Mouse (Mus musculus) small intestine, adult 2 months (tissue): ENCODE results near the gene Scnn1b.

ENCODE experiments used
- CTCF ChIP-seq: fragments of 200-500 bp; IDR thresholded peaks from 2 replicates; pipeline ENCODE4 v1.5.1; 2012; ENCODE audit warnings: low read depth, mild to moderate bottlenecking, control low read depth, inconsistent platforms, low read length, moderate library complexity, mixed read lengths; ENCODE audit not compliant: insufficient replicate concordance, insufficient read length; ENCODE audit errors: extremely low read depth
- POLR2A ChIP-seq: fragments of 200-500 bp; IDR thresholded peaks from 2 replicates; pipeline ENCODE4 v1.6.1; 2012; ENCODE audit warnings: low read depth, mild to moderate bottlenecking, control low read depth, inconsistent platforms, low read length, moderate library complexity

GRCm38 (mm10) chr7:121896689-121897088 lies 31.9 kb downstream of the Scnn1b start:
- no peak for TF ChIP-seq CTCF
- no peak for TF ChIP-seq POLR2A
